Mouse (Mus musculus) spleen, embryonic (tissue): ENCODE results near the gene Mlxip.

ENCODE experiments used
- CTCF ChIA-PET: fragments of 350-600 bp; sonication (Branson Sonifier 250); formaldehyde crosslinking; loops from one replicate; lab custom pipeline; 2022; lab: Charles Lee

Mlxip gene

GRCm38 (mm10) chr5:123379504-123379931 lies 15.1 kb upstream of the Mlxip start:
- CTCF ChIA-PET = interaction anchor here (0.7 to 2.8 kb wide), 2 partner anchors 55 to 57 kb away, joined by 3 to 20 read pairs; no protein-coding TSS in a partner anchor

- CTCF ChIA-PET = interaction anchor here (0.8 to 1.0 kb wide), 2 partner anchors 12 to 16 kb away, joined by 4 to 6 read pairs; partner anchors contain the start of gene Mlxip
Measured at GRCm38 (mm10) chr5:123381968-123382367, 12.6 kb upstream of the Mlxip start.

DNA sequence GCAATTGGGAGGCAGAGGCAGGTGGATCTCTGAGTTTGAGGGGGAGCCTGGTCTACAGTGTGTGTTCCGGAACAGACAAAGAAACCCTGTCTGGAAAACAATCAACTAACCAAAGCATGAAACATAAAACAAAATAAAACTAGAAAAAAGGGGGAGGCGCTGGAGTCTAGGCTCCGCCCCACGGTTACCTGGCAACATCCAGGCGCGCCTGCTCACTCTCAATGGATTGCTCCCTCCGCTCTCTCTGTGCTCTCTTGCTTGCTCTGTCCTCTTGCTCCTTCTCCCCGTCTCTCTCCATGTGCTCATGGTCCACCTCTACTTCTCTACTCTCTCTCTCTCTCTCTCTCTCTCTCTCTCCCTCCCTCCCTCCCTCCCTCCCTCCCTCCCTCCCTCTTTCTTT lies 11.9 kb upstream of the Mlxip start:
- CTCF ChIA-PET = interaction anchor here (1.1 kb wide), 1 partner anchor 11 kb away, joined by 4 read pairs; no protein-coding TSS in a partner anchor

GRCm38 (mm10) chr5:123388452-123388851 lies 6.1 kb upstream of the Mlxip start:
- CTCF ChIA-PET = no interaction called here

GRCm38 (mm10) chr5:123390536-123391441 lies 3.8 kb upstream of the Mlxip start:
- CTCF ChIA-PET = interaction anchor here (0.6 kb wide), 1 partner anchor 183 kb away, joined by 3 read pairs; no protein-coding TSS in a partner anchor

DNA sequence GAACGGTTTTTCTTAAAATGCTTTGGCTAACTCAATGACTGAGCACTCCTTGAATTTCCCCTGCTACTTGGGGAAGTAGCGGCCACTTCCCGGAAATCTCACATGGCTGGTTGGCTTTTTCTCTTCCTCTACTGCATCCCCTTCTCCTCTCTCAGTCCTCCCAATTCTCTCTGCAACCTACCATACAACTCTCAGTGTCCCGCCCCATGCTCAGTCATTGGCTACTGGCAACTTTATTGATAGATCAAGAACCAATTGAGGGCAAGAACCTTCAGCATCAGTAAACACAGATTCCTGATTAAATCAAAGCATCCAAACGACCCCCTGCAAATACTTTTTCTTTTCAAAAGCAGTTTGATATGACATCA lies 3.2 kb upstream of the Mlxip start:
- CTCF ChIA-PET = no interaction called here

GRCm38 (mm10) chr5:123393786-123394302 lies 754 bp upstream of the Mlxip start:
- CTCF ChIA-PET = interaction anchor here (0.6 to 2.3 kb wide), 3 partner anchors 11 to 16 kb away, joined by 4 to 6 read pairs (median 4); no protein-coding TSS in a partner anchor

DNA sequence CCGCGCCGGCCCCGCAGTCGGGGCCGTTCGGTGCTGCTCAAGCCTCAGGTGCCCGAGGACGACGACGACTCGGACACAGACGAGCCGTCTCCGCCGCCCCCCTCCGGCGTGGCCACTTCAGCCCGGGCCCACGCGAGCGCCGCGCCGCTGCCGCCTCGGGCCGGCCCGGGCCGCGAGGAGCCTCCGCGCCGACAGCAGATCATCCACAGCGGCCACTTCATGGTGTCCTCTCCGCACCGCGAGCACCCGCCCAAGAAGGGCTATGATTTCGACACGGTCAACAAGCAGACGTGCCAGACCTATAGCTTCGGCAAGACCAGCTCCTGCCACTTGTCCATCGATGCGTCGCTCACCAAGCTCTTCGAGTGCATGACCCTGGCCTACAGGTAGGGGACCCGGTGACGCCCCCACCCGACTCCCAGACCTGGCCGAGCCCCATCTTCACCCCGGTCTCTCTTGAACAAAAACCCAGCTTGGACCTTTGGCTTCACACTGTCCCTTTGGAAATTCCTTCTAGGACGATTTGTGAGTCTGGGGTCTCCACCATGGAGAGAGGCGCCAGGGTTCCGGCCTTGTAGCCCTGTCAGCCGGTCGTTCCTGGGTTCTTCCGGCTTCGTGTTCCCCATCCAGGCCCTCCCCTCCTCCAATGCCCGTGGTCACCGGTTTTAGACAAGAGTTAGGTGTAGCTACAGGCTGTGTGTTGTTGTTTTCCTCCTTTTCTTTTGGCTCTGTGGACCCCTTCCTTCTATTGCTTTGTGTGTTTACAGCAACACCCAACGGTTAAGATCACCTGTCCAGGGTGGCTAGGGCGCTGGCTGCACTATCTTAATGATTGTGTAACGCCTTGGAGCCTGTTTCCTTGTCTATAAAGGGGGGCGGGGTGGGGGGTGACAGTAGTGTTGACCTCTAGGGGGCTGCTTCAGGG lies 621 bp downstream of the Mlxip start:
- CTCF ChIA-PET = interaction anchor here (0.6 to 2.3 kb wide), 4 partner anchors 14 to 1974 kb away, joined by 3 to 6 read pairs (median 5); no protein-coding TSS in a partner anchor

GRCm38 (mm10) chr5:123396901-123397464 lies 2.4 kb downstream of the Mlxip start:
- CTCF ChIA-PET = interaction anchor here (1.1 to 2.5 kb wide), 2 partner anchors 19 to 21 kb away, joined by 3 to 8 read pairs; no protein-coding TSS in a partner anchor

DNA sequence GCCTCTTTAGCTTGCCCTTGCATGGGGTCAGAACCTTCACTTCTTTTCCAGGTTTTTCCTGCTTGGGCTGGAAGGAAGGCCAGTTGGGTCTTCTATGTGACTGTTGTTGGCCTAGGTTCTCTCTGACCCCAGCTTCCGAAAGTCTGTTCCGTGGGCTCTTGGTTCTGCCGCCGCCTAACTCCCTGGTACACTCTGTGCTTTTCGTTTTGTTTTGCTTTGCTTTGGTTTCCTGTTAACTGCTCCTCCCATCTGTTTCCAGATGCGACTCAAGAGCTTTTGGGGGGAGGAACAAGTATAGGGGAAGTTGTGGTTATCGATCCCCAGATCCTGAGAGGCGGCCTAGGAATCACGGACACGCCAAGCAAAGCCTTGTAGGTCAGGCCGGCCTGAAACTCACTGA lies 3.2 kb downstream of the Mlxip start:
- CTCF ChIA-PET = interaction anchor here (2.5 kb wide), 1 partner anchor 20 kb away, joined by 8 read pairs; no protein-coding TSS in a partner anchor

- CTCF ChIA-PET = interaction anchor here (0.9 to 2.5 kb wide), 2 partner anchors 18 to 21 kb away, joined by 4 to 8 read pairs; no protein-coding TSS in a partner anchor
Measured at GRCm38 (mm10) chr5:123398856-123399498, 4.4 kb downstream of the Mlxip start.

DNA sequence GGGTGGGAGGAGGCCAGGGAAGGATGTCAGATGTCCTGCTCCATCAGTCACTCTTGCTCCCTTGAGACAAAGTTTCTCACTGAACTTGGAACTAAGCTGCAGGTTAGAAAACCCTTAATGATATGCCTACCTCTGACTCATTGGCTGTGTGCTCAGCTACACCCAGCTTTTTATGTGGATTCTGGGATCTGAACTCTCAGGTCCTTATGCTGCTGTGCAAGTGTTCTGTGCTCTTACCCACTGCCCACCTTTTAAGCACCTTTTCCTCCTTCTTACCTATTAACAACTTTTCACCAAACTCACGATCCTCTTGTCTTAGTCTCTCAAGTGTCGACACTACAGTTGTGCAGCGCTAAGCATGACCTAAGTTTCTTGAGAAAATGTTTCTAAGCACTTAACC lies 9.9 kb downstream of the Mlxip start:
- CTCF ChIA-PET = no interaction called here

DNA sequence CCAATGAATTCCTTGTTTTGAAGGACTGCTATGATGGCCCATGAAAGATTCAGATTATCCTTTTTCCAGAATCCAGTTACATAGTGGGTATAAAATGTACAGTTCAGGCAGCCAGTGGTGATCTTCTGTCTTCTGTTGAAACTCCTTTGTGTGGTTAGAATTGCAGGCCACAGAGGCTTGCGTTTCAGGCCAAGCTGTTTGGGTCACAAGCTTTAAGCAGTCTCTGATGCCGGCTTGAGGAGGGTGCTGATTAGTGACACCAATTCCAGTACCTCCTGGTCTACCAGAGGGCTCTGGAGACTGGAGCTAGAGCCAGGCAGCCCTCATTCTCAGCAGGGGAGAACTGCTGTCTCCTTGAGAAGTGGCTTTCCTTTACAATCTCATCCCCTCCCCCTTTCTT lies 12.4 kb downstream of the Mlxip start:
- CTCF ChIA-PET = no interaction called here

DNA sequence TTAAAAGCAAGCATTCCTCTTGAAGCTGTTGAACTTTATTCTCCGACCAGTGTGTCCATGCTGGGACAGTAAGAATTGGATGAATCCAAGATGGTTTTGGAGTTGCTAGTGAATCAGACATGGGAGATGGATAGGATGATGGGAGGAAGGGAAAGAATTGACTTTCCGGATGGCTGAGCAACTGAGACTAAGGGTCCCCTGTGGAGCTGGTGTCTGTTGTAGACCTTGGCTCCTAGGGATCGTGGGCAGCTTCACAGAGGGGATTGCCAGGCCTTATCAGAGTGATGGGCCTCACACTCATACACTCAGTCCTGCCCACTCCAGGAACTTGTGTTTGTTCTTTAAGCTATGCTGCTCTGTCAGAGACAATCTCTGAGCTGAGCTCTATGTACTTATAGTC lies 13.6 kb downstream of the Mlxip start:
- CTCF ChIA-PET = interaction anchor here (0.8 kb wide), 1 partner anchor 14 kb away, joined by 3 read pairs; no protein-coding TSS in a partner anchor

GRCm38 (mm10) chr5:123412193-123412592 lies 17.6 kb downstream of the Mlxip start:
- CTCF ChIA-PET = no interaction called here

- CTCF ChIA-PET = interaction anchor here (0.7 to 1.4 kb wide), 4 partner anchors 14 to 1848 kb away, joined by 3 to 10 read pairs (median 6); no protein-coding TSS in a partner anchor
Measured at GRCm38 (mm10) chr5:123413866-123414363, 19.3 kb downstream of the Mlxip start.

DNA sequence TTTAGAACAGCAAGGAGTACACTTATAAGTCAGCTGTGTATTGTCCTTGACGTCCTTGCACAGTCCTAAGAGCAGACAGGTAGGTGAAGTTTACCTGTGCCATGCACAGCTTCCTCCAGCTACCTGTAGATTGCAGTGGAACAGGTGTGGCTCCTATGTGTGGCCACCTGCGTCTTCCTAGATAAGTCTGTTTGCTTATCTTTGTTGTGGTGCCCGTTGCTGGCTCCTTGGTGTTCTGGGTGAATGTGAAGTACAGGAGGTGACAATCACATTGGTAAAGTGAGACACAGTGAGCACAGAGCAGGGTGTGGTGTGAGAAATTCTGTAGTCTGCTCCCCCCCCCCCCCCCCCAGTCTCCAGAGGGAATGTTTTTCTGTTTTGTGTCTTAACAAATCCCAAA lies 21.6 kb downstream of the Mlxip start:
- CTCF ChIA-PET = no interaction called here

- CTCF ChIA-PET = no interaction called here
Measured at GRCm38 (mm10) chr5:123416566-123417518, 22.2 kb downstream of the Mlxip start.

DNA sequence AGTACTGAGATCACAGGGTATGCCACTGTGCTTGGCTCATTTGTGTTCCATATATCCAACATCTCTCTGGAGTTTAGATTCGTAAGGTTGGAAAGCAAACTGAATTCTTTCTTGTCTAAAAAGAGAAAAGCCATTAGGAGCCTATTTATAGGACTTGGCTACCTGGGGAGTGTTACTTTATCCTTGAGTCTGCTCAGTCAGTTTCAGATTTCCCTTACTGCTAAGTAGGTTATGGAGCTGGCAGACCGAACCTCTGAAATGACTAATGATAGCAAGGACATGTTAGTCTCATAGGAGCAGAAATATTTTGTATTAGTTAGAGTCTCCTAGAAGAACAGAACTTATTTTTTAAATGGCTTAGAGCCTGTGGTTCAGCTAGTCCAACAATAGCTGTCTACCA lies 29.3 kb downstream of the Mlxip start:
- CTCF ChIA-PET = no interaction called here
